ENCODE assay signal across 8 mouse cellular contexts in genomic region chr2:125246669-125247068, GRCm38 (mm10). TPM values are rescaled to one million over a fixed set of nuclear protein-coding genes. Genes with fewer than 3 reads are reported as not detected.
A peak's percentile ranks its signal among the peaks of the same experiment; 100 is the strongest.
DNase-seq lines count a peak whose midpoint lies in the region; ATAC-seq lines count a peak whose summit lies in the region.

No protein-coding gene starts in this region.

- no peak for DNase-seq in lung, postnatal 10 days
- DNase-seq in hindlimb bud, embryonic 11.5 days (ENCODE audit: extremely low spot score, low read depth, low spot score) = peak; percentile 16
- no peak for DNase-seq in right cerebral cortex, adult 2 months (ENCODE audit: low spot score in 2 of 2)
- no peak for DNase-seq in kidney, adult 8-10 months

- ATAC-seq in lung, embryonic 16.5 days (ENCODE audit: low read depth) = no peak
- no peak for ATAC-seq in embryonic facial prominence, embryonic 12.5 days (ENCODE audit: insufficient number of reproducible peaks, insufficient read depth, low FRiP score, low TSS enrichment)
- no peak for ATAC-seq in neural tube, embryonic 12.5 days (ENCODE audit: low FRiP score, low read depth)
- no peak for ATAC-seq in granulocyte monocyte progenitor cell, adult 5-6 weeks (replicated peaks; ENCODE audit: poor library complexity, severe bottlenecking)

- peak overlapping the region; percentile 76 for H3K4me2 ChIP-seq in lung, embryonic 16.5 days (ENCODE audit: low read depth, low read length)
- H3K4me2 ChIP-seq in embryonic facial prominence, embryonic 12.5 days (replicated peaks) = peak overlapping the region; percentile 67
- peak overlapping the region; percentile 67 for H3K4me2 ChIP-seq in neural tube, embryonic 12.5 days (replicated peaks)

- peak overlapping the region; percentile 86 for H3K4me3 ChIP-seq in lung, embryonic 16.5 days (ENCODE audit: low read length)
- peak overlapping the region; percentile 80 for H3K4me3 ChIP-seq in embryonic facial prominence, embryonic 12.5 days
- peak overlapping the region; percentile 76 for H3K4me3 ChIP-seq in neural tube, embryonic 12.5 days

- peaks cover 9% of the 10 kb centered on the region; the same call in 1 of the 2 replicates for H3K36me3 ChIP-seq in lung, embryonic 16.5 days (ENCODE audit: control insufficient read depth, insufficient read depth, low read length)
- peaks cover 19% of the 10 kb centered on the region for H3K36me3 ChIP-seq in embryonic facial prominence, embryonic 12.5 days
- H3K36me3 ChIP-seq in neural tube, embryonic 12.5 days = peaks cover 6% of the 10 kb centered on the region; the same call in 1 of the 2 replicates

- 13% methylated on average over 9 of the region's 9 CpGs for WGBS in lung, embryonic 16.5 days
- 19% methylated on average over 9 of the region's 9 CpGs for WGBS in embryonic facial prominence, embryonic 12.5 days
- 21% methylated on average over 9 of the region's 9 CpGs for WGBS in neural tube, embryonic 12.5 days

- no peaks in the 10 kb centered on the region for H3K27me3 ChIP-seq in lung, embryonic 16.5 days (ENCODE audit: control insufficient read depth, insufficient read depth, low read depth, low read length)
- no peaks in the 10 kb centered on the region for H3K27me3 ChIP-seq in embryonic facial prominence, embryonic 12.5 days
- no peaks in the 10 kb centered on the region for H3K27me3 ChIP-seq in neural tube, embryonic 12.5 days (replicated peaks)

- H3K9ac ChIP-seq in lung, embryonic 16.5 days (ENCODE audit: low read length) = peak overlapping the region; percentile 88
- peak overlapping the region; percentile 84 for H3K9ac ChIP-seq in embryonic facial prominence, embryonic 12.5 days
- peak overlapping the region; percentile 80 for H3K9ac ChIP-seq in neural tube, embryonic 12.5 days

- peaks cover 24% of the 10 kb centered on the region for H3K4me1 ChIP-seq in lung, embryonic 16.5 days (replicated peaks; ENCODE audit: control insufficient read depth, insufficient read depth, low read length)
- peaks cover 22% of the 10 kb centered on the region for H3K4me1 ChIP-seq in embryonic facial prominence, embryonic 12.5 days
- H3K4me1 ChIP-seq in neural tube, embryonic 12.5 days = peaks cover 13% of the 10 kb centered on the region

- H3K9me3 ChIP-seq in lung, embryonic 16.5 days (ENCODE audit: control insufficient read depth, low read length) = no peaks in the 10 kb centered on the region
- no peaks in the 10 kb centered on the region for H3K9me3 ChIP-seq in embryonic facial prominence, embryonic 12.5 days
- H3K9me3 ChIP-seq in neural tube, embryonic 12.5 days = no peaks in the 10 kb centered on the region

- H3K27ac ChIP-seq in lung, embryonic 16.5 days (ENCODE audit: low read length) = peak overlapping the region; percentile 96
- peak overlapping the region; percentile 96 for H3K27ac ChIP-seq in embryonic facial prominence, embryonic 12.5 days
- peak overlapping the region; percentile 72; the same call in 1 of the 2 replicates for H3K27ac ChIP-seq in neural tube, embryonic 12.5 days

RNA-seq across cellular contexts. Expression of gene Dut, which starts 0.3 kb away (rescaled TPM):
- 148 and 152 TPM in 2 replicates for polyA plus RNA-seq in lung, embryonic 16.5 days (2015; fragmentation: Nextera tagmentation; extraction: Ambion mirVana)
- polyA plus RNA-seq in embryonic facial prominence, embryonic 12.5 days (2016; fragmentation: Nextera tagmentation; extraction: Ambion mirVana) = 160 and 167 TPM in 2 replicates
- 105 and 124 TPM in 2 replicates for polyA plus RNA-seq in neural tube, embryonic 12.5 days (2016; fragmentation: Nextera tagmentation; extraction: Ambion mirVana)
- 295 and 300 TPM in 2 replicates for total RNA-seq in granulocyte monocyte progenitor cell, adult 5-6 weeks (2014; fragmentation: Nextera tagmentation)
- 188 and 215 TPM in 2 replicates for total RNA-seq in granulocyte monocyte progenitor cell, adult 5-6 weeks (2017)
